Mouse (Mus musculus) T-cell, adult 2 months (primary cell): ENCODE measurements around the gene Unc5c.

Experiments
- DNase-seq: peaks from one replicate; pipeline ENCODE4 v3.0.0; 2022; ENCODE audit warnings: low spot score

Gene Unc5c

DNA sequence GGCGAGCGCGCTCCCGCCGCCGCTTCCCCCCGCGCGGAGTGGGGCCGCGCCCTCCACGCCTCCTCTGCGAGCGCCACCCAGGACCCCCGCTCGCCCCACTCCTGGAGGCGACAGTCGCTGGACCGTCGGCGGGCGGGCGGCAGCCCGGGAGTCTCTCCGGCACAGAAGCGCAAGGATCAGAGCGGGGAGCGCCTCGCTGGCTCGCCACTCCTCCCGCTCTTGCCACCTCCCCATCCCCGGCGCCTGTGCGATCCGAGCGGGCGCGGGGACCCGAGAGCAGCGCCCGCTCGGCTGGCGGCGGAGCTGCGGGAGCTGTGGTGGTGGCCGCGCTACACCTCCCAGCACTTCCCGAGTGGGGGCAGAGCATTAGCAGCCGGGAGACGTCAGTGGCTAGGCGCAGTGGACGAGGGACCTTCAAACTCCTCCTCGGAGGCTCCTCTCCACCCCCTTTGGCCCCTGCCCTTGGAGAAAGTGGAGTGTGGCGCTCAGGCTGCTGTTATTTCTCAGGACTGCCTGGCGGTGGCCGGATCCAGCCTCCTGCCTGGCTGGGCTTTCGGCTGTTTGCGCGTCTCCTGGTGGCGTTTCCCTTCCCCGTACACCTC, at the start of gene Unc5c:
TSS of gene Unc5c (plus strand) at position 113 of the 602 bp plus-strand sequence.
- DNase-seq, result no peak

DNA sequence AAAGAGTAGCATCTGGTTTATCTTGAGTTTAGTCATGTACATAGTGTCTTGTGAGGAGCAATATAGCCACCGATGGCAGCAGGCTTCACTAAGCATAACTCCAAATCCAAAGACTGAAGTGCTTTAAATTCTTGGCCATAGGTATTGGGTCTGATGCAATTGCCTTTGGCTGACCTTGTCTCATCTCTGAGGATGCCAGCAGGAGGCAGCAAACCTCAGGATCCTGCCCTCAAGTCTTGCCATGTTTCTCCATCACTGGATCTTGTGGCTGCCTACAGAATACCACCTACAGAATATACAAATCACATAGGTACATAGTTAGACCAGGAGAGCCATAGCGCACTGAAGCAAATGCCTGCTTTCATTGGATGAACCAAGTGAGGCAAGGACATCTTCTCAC, 7.5 kb upstream of the Unc5c start:
- no peak for DNase-seq

DNA sequence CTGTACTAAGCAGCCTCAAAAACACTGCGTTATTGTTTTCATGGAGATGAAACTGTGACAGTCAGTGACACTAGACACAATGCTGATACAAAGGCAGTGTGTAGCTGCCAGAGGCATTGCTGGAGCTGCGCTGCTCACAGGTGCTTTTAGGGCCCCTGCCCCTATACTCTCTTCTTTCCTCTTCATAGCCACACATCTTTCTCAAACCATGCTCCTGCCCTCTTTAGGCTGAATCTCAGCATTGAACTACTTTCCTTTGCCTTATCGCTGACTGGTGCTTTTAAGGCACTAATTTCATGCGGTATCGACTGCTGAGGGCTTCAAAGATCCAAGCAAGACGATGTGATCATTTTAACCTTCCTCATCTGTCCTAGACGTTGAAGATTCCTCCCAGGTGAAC, 2.5 kb upstream of the Unc5c start:
- DNase-seq, result no peak

DNA sequence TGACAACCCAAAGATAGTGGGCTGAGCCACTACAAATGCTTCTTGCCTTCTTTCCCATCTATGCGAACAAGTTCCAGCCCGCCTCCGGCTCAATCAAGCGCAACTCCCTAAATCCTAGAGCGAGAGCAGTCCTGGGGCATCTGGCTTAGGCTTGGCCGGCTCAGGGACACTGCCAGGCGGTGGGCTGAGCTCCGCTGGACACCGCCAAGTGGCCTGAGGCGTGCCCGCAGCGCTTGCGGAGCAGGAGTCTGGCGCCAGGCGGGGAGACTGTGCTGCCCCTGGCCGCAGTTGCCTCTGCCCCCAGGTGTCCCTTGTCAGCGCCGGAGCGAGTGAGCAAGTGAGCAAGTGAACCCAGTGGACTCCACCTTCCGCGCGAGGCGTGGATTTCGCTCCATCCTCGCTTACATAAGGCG, 319 bp upstream of the Unc5c start:
- DNase-seq, result no peak

DNA sequence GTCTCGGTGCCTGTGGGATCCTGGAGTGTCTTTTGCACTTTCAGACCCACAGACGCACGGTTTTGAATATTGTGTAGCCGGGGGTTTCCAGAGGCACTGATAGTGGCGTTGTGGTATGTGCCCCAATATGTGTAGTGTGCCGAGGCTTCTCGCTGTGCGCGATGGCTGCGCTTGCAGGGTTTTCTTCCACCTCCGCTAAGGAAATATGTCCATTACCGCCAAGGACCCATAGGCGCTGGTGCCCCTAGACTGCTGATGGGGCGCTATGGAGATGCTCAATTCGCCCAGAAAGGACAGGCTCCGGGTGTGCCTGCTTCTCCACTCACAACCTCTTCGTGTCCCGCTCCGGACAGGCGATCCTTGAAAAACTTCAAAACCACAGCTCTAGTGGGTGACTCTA, 1.0 kb downstream of the Unc5c start:
- DNase-seq, result no peak

DNA sequence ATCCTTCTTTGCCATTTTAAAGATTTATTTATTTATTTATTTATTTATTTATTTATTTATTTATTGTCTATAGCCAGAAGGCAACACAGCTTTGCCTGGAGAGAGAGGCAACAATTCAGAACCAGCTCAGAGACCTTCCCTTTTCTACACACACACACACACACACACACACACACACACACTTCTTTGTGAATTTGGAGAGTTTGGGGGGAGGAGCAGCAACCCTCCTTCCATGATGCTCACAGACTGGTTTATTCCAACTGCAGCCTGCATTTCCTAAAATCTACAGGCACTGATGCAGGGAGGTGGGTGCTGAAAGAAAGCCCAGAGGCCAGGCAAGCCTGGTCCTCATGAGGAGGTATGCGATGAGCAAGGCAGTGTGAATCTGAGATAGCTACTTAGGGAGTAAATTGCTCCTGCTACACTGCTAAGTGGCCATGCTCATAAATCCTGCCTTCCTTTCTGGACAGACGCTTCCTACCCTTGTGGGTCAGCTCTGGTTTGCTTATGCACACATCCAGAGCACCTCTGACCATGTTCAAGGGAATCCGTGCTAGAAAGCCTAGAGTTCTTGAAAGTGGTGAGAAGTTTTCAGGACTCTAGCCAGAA, 1.8 kb downstream of the Unc5c start:
- DNase-seq, result no peak

DNA sequence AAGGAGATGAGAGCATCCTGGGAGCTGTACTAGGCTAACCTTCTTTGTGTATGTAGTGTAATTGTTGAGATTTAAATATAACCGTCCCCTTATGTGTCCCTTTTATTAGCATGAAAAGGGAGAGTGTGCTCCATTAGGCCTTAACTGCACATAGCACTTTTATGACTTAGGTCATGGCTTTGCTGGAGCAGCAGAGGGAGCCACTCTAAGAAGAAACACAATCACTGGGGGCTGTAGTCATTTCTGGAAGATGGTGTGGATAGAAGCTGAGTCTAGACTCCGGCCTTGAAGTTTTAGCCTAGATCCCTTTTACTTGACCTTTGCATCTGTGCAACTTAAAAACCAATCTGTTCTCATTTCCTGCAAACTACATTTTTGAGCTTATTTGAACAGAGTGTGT, 4.3 kb downstream of the Unc5c start:
- no peak for DNase-seq

DNA sequence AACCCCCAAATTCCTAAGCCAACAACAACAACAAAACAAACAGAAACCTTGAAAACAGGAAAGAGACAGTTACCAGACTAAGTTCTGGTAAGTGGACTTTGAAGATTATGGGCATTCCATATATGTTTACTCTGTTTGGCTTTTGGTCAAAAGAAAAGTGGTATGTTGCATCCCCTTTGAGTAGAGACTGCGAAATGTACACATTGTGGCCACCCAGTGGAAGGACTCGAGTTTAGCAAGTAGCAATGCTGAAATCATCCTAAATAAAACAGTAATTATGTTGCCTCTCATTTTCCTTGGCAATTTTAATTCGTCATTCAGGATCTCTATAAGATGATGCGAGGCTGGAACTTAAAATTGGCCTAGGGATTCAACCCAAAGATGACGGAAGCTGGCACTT, 8.2 kb downstream of the Unc5c start:
- DNase-seq, result no peak

DNA sequence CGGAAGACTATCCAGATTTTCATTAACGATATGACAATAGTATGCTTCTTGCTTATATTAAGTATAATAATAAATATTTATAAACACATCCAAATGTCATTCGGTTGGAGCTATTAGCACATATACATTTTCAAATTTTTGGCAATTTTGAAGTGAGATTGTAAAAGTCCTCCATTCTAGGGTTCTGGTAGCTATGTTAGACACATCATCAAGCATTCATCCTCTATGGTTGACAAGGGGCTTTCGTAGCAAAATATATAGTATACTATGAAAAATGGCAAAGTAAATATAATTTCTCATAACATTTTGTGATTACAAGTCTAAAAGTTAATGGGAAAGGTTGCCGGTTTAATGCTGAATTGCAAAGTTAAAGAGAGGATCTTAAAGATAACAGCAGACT, 10.4 kb downstream of the Unc5c start:
- DNase-seq, result no peak

DNA sequence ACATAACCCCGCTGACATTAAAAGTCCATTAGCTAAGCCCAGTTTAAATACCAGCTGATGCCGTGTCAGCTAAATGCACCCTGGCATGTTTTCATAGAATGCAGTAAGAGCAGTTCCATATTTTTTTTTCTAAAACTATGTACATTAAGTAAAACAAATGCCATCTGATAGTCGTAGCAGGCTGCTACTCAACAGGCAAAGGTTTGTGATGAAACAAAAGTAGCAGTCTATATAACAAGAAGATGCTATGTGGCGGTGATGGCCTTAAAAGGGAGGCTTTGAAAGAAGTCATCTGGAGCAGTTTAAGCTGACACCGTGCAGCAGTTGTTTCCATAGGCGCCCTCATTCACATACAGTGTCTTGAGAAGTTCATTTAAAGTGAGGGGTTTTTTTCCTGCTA, 10.9 kb downstream of the Unc5c start:
- DNase-seq, result no peak

DNA sequence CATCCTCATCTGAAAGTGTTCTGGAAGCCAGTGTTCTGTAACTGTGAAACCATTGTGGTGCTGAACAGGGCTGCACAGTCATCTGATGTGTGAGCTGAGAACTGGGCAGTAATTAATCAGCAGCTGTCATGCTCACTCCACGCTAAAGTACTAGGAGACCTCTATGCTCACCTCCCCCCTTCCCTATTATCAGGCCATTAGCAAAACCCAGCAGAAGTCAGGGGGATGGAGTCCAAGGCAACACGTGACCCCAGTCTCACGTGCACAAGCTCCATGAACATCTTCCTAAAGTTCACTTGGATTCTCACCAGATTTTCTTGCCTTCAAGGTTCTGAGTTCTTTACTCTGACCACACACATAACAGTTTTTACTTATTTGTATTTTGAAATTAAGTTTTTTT, 11.7 kb downstream of the Unc5c start:
- DNase-seq, result no peak

DNA sequence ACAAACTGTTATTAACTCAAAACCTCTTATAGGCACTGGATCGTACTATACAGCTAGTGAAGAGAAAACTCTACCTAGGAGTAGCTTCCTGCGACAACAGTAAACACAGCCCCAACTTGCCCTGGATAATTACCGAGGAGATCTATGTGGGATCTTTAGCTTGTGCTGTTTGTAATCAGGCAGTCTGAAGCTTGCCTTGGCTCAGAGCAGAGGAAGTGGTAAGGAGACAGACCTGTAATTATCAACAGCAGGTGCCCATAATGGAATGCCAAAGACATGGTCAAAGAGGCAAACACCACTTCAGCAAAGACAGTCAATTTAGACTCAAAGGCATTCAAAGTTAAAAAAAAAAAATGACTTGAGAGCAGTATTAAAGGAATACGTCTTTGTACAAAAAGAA, 17.4 kb downstream of the Unc5c start:
- no peak for DNase-seq

DNA sequence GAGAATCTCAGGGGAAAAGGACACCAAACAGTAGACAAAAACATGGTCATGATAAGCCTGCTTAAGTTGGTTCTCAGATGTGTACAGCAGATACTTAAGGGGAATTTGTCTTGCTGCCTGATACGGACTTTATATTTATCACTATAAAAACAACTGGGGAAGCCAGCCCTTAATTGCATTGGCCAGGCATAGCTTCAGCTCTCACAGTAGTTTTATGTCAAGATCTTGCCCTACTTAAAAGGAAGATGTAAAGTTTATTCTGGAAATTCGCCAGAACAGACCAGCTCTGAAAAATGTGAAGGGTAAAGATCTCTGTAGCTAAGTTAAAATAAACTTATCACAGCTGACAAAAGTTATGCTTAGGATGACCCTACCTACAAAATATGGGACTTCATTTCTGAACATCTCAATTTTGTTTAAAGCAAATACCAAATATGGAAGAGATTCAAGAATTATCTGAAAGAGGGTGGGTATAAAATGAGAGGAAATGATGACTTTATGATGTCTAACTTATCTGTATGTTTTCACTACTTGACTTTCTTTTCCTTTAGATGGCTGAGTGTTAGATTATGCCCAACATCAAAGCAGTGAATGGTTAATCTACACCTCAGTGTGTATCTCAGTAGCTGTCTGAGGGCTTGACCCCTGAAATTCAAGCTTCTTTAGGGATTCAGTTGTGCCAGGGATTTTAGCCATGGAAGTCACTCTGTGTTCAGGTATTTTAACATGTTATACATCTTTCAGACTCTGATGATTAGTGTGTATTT, 18.8 kb downstream of the Unc5c start:
- DNase-seq, result no peak

DNA sequence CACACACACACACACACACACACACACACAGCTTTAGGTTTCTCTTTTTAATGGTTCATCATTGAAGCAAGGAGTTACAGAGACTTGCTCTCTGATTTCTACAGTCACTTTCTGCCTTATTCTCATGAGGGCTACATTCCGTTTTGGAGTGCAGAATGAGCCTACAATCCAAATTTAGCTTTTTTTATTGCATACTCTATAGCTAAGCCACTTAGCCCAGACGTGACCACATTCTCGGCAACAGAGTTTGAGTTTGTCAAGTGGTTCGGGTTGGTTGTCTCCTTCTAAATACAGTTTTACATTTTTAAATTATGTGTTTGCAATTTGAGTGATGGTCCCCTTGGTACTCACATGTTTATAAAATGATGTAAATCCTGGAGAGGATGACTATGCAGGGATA, 20.2 kb downstream of the Unc5c start:
- DNase-seq, result no peak

DNA sequence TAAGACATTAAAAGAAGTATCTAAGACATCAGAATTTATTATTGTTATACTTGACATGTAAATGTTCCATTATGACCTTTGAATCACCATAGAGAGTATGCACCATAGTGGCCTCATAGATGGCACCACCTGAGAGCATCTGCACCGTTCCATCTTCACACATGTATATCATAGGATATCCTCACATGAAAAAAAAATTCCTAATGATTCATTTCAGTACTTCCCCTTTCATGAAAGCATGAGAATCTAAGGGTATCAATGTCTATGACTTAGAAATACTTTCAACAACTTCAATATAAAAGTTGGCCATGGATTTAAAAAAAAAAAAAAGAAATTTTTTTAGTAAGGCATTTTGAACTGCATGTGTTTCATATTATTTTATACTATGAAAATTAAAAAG, 25.6 kb downstream of the Unc5c start:
- DNase-seq, result no peak

DNA sequence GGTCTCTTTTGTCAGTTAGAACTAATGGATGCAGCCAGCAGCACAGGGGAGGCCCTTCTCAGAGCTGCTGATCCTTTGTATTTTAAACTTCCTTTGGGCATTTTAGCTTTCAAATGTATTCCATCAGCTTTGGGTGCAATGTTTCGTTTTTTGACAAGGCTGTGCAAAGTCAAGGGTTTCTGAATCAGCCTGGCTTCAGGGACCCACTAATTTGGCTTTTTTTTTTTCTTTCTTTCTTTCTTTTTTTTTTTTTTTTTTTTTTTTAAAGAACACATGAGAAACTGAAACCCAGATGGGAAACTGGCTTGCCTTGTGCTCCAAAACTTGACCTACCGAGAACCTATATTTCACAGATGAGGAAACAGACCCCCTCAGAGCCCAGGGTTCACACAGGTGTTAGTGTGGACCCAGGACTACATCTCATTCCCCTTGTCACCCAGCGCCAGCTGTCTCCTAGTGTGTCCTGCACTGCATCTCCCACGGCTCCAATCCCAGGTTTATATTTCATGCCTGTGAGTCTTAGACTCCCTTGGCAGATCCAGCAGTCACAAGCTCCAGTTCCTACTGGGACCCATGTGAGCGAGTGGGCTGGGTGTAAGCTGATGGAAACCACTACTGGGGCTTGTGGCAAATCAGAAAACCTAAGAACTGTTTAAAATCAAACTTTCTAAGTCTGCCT, 26.4 kb downstream of the Unc5c start:
- DNase-seq, result no peak

DNA sequence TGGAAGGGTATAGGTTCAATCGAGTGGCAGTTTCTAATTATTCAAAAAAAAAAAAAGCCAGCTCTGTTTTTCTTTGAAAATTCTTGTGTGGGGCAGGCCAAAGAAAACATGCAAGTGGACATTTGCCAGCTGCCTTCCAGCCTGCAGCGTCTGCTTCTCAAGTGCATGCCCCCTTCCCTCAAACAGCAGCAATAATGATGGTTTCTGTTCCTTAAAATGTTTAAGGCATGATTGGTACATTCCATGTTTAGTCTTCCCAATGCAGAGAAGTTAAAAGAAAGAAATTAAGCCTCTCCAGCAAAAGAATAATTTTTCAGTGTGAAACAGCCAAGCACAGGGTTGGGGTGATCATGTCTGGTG, 26.9 kb downstream of the Unc5c start:
- no peak for DNase-seq

DNA sequence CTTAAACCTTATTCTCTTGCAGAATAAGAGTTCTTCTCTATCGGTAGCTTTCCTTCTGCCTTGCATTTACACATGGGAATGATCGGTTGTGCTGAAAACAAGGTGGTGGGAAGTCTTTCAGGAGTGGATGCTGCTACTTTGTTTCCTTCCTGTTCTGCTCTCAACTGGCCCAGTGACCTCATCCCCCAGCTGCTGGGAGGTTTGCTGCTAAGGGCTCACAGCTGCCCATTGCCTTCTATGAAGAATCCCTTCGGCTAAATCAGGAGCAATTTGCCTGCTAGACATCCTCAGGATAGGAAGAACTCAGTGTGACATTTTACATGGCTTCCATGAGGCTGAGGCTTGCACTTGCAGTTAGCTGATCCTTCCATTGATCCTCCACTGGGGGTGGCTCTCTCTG, 28.0 kb downstream of the Unc5c start:
- DNase-seq, result no peak

DNA sequence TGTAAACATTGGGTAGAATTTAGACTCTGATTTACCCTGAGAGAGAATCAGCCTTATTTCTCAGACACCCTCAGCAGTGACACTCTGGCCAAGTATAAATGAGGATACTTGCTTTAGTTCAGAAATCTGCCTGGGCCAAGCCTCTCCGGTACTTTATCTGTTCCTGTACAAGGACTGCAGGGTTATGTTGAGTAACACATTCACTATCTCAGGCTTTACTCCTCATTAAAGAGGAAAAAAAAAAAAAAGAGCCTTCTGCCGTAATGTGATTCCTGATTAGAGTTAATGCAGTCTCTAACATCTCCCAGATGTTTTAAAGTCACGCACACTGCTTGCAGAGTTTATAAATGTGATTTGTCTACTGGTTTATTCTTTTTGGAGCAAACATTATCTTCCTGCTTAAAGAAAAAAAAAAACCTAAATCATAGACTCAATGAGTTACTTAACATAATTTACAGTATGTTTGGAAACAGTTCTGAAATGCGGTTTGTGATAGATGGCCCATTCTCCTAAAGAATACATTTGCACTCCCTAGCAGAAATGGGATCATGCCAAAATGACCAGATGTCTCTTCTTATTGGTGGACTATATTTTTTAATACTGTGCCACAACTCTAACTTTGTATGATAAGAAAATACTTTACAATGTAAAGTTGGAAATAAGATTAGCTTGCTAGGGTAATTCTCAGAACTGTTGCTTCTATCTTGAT, 33.5 kb downstream of the Unc5c start:
- DNase-seq, result no peak

DNA sequence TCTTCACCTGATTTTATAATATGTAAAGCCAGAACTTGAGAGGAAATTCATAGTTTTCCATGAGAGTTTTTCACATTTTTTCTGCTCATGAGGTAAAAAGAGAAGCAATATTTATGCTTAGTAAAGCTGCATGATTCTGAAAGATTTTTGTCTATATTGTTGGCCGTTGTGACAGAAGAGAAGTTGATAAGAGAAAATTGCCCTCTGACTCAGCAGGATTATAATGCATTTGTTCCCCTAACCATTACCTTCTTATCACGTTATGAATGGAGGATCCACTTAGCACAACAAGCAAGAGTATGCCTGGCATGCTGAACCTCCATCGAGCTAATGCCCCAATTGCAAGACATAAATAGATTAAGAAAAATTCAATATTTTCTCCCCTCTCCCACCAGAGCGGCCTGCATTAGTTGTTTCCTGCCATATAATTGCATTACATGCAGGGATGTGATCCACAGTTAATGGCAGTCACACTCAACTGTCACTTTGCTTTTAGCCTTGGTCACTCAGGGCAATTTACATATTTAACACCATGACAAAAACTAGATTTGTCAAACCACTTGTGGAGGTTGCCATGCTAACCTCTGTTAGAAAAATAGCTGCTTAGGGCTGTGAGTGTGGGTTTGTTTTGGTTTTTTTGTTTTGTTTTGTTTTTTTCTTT, 37.0 kb downstream of the Unc5c start:
- DNase-seq, result no peak

DNA sequence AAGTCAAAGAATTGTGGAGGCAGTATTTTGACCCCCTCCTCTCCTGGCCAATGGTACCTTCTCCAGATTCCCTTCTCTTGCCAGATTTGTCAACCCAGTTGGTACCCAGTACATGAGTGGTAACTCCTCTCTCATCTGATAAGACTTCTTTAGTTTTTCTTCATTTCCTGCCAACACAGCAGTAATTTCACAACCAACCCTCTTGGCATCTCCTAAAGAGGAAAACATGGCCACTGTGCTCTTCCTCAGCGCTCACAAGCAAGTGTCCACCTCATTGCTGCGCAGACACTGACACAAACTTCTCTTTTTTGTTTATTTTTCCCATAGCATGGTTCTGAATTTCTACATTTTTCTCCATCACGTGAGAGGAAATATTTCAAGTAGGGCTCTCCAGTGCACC, 38.3 kb downstream of the Unc5c start:
- no peak for DNase-seq

DNA sequence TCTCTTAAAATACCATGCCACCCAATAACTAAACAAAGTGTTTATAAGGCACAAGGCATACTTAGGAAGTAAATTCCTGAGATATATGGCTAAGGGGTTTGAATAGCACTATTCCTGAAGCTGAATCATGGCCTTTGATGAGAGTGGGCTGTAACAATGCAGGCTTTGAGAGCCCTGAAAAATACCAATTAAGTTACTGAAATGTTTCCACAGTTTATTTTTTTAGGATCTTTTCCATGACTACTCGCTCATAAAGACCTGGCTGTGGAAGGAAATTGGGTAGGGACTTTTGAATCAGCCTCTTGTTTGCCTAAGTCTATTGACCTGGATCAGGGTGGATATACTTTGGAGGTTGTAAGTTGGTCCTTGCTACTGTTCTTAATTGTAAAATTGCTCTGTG, 44.8 kb downstream of the Unc5c start:
- no peak for DNase-seq
